ENCODE assay signal across 22 mouse cellular contexts in genomic region chr14:120324061-120324791, GRCm38 (mm10). TPM values are rescaled to one million over a fixed set of nuclear protein-coding genes. Genes with fewer than 3 reads are reported as not detected.
DNase-seq lines count a peak whose midpoint lies in the region; ATAC-seq and TF ChIP-seq lines count a peak whose summit lies in the region.
"Had no signal": no experiment of that assay in that cellular context is flagged by ENCODE, and none has a peak within 500 bp of the region (broad histone marks: within the 10 kb centered on the region; RNA-seq: fewer than 3 reads in every experiment).

No protein-coding gene starts in this region.

- no peak overlapping the region for H3K4me3 ChIP-seq in bone marrow macrophage, adult 2 months (ENCODE audit: insufficient read depth, low read length)
- H3K4me3 ChIP-seq in macrophage (ENCODE audit: inconsistent target), result no peak overlapping the region
- H3K4me3 ChIP-seq in forebrain, embryonic 16.5 days (replicated peaks; ENCODE audit: low read length), result no peak overlapping the region
- H3K4me3 ChIP-seq in intestine, postnatal 0 days (ENCODE audit: low read depth, low read length), result no peak overlapping the region
- H3K4me3 ChIP-seq in midbrain, postnatal 0 days (ENCODE audit: low read depth, low read length), result no peak overlapping the region
- H3K4me3 ChIP-seq: hindbrain, embryonic 13.5 days; layer of hippocampus, adult 2 months; liver, embryonic 13.5 days; lung, embryonic 15.5 days; midbrain, embryonic 15.5 days had no signal

- H3K79me2 ChIP-seq in macrophage (ENCODE audit: inconsistent target), result peaks cover 95% of the 10 kb centered on the region

- no peak overlapping the region for H3K4me2 ChIP-seq in forebrain, embryonic 16.5 days (ENCODE audit: low read length)
- no peak overlapping the region for H3K4me2 ChIP-seq in intestine, postnatal 0 days (replicated peaks; ENCODE audit: low read depth)
- H3K4me2 ChIP-seq in midbrain, postnatal 0 days (ENCODE audit: low read depth, low read length, poor library complexity, severe bottlenecking), result no peak overlapping the region
- H3K4me2 ChIP-seq: heart, embryonic 11.5 days; hindbrain, embryonic 13.5 days; liver, embryonic 13.5 days; lung, embryonic 15.5 days; midbrain, embryonic 15.5 days had no signal

- TF ChIP-seq POLR2A in bone marrow macrophage, adult 2 months (IDR thresholded peaks at IDR 0.05; ENCODE audit: borderline replicate concordance, low read depth, low read length), result no peak

- 47% methylated on average over 8 of the region's 8 CpGs for WGBS in macrophage (ENCODE audit: missing documents)
- 93% methylated on average over 8 of the region's 8 CpGs for WGBS in forebrain, embryonic 16.5 days
- 82% methylated on average over 8 of the region's 8 CpGs for WGBS in intestine, postnatal 0 days
- WGBS in midbrain, postnatal 0 days, result 94% methylated on average over 8 of the region's 8 CpGs

- H3K27me3 ChIP-seq in forebrain, embryonic 16.5 days (replicated peaks; ENCODE audit: control insufficient read depth, insufficient read depth, low read length), result no peaks in the 10 kb centered on the region
- no peaks in the 10 kb centered on the region for H3K27me3 ChIP-seq in intestine, postnatal 0 days (replicated peaks; ENCODE audit: control insufficient read depth, insufficient read depth, low read length)
- H3K27me3 ChIP-seq in midbrain, postnatal 0 days (ENCODE audit: insufficient read depth, low read length), result no peaks in the 10 kb centered on the region
- H3K27me3 ChIP-seq: hindbrain, embryonic 13.5 days; liver, embryonic 13.5 days; lung, embryonic 15.5 days; midbrain, embryonic 15.5 days had no signal

- H3K36me3 ChIP-seq in macrophage (ENCODE audit: inconsistent target), result no peaks in the 10 kb centered on the region
- H3K36me3 ChIP-seq in forebrain, embryonic 16.5 days (ENCODE audit: control insufficient read depth, insufficient read depth), result no peaks in the 10 kb centered on the region
- H3K36me3 ChIP-seq in intestine, postnatal 0 days (ENCODE audit: control insufficient read depth, insufficient read depth), result peaks cover 28% of the 10 kb centered on the region
- no peaks in the 10 kb centered on the region for H3K36me3 ChIP-seq in midbrain, postnatal 0 days (ENCODE audit: insufficient read depth, low read length)
- H3K36me3 ChIP-seq: hindbrain, embryonic 13.5 days; liver, embryonic 13.5 days; midbrain, embryonic 15.5 days had no signal

- TF ChIP-seq CTCF in bone marrow macrophage, adult 2 months (IDR thresholded peaks at IDR 0.05; ENCODE audit: low read depth, low read length), result no peak
- no peak for TF ChIP-seq CTCF in intestine, postnatal 0 days (IDR thresholded peaks at IDR 0.05; ENCODE audit: low read depth)
- TF ChIP-seq CTCF in midbrain, postnatal 0 days (IDR thresholded peaks at IDR 0.05), result no peak

- H3K9ac ChIP-seq in forebrain, embryonic 16.5 days (replicated peaks; ENCODE audit: low read depth, low read length), result no peak overlapping the region
- H3K9ac ChIP-seq in intestine, postnatal 0 days (ENCODE audit: low read depth, low read length), result no peak overlapping the region
- H3K9ac ChIP-seq in midbrain, postnatal 0 days (replicated peaks; ENCODE audit: low read length, poor library complexity, severe bottlenecking), result no peak overlapping the region
- H3K9ac ChIP-seq: hindbrain, embryonic 13.5 days; liver, embryonic 13.5 days; lung, embryonic 15.5 days; midbrain, embryonic 15.5 days had no signal

- ATAC-seq in forebrain, embryonic 16.5 days, result no peak
- ATAC-seq in intestine, postnatal 0 days, result no peak
- ATAC-seq in midbrain, postnatal 0 days (ENCODE audit: low FRiP score), result no peak
- ATAC-seq: forebrain, embryonic 14.5 days; inflammation-experienced regulatory T-cells, adult 6 months; midbrain, embryonic 15.5 days had no signal

- H3K27ac ChIP-seq in bone marrow macrophage, adult 2 months (ENCODE audit: insufficient read depth, low read depth, low read length), result peak overlapping the region; percentile 68; the same call in 1 of the 2 replicates
- peak overlapping the region; percentile 77 for H3K27ac ChIP-seq in macrophage
- H3K27ac ChIP-seq in forebrain, embryonic 16.5 days (ENCODE audit: low read length), result no peak overlapping the region
- H3K27ac ChIP-seq in intestine, postnatal 0 days (ENCODE audit: low read depth, low read length), result no peak overlapping the region; the same call in 1 of the 2 replicates
- no peak overlapping the region for H3K27ac ChIP-seq in midbrain, postnatal 0 days (ENCODE audit: low read depth, low read length)
- H3K27ac ChIP-seq: hindbrain, embryonic 13.5 days; layer of hippocampus, adult 2 months; liver, embryonic 13.5 days; lung, embryonic 15.5 days; midbrain, embryonic 15.5 days had no signal

- H3K4me1 ChIP-seq in bone marrow macrophage, adult 2 months (ENCODE audit: control insufficient read depth, insufficient read depth, low read length), result peaks cover 64% of the 10 kb centered on the region
- H3K4me1 ChIP-seq in forebrain, embryonic 16.5 days (replicated peaks; ENCODE audit: control insufficient read depth, insufficient read depth, low read length), result peaks cover 7% of the 10 kb centered on the region
- peaks cover 14% of the 10 kb centered on the region for H3K4me1 ChIP-seq in intestine, postnatal 0 days (replicated peaks; ENCODE audit: control insufficient read depth, insufficient read depth, low read length)
- no peaks in the 10 kb centered on the region for H3K4me1 ChIP-seq in midbrain, postnatal 0 days (ENCODE audit: insufficient read depth, low read length)
- H3K4me1 ChIP-seq: hindbrain, embryonic 13.5 days had no signal

- no peaks in the 10 kb centered on the region for H3K9me3 ChIP-seq in forebrain, embryonic 16.5 days (ENCODE audit: control insufficient read depth, low read length)
- H3K9me3 ChIP-seq in intestine, postnatal 0 days (ENCODE audit: control insufficient read depth), result no peaks in the 10 kb centered on the region
- H3K9me3 ChIP-seq in midbrain, postnatal 0 days (ENCODE audit: low read length), result no peaks in the 10 kb centered on the region
- H3K9me3 ChIP-seq: hindbrain, embryonic 13.5 days; liver, embryonic 13.5 days; lung, embryonic 15.5 days; midbrain, embryonic 15.5 days had no signal

- peak; percentile 10 to 17 for DNase-seq in adrenal gland, adult 18-20 months (ENCODE audit: low spot score in 2 of 2)
- no peak for DNase-seq in adrenal gland, postnatal 36 days
- peak; percentile 55 for DNase-seq in 3T3-L1 (ENCODE audit: low read depth, low spot score)
- no peak for DNase-seq in midbrain, postnatal 0 days (ENCODE audit: low spot score)
- DNase-seq: adrenal gland, postnatal 10 days; cerebellum, postnatal 36 days; gastrocnemius, postnatal 36 days; kidney, adult 8-10 months; kidney, postnatal 14 days; liver, embryonic 13.5 days; thymus, postnatal 36 days had no signal

RNA-seq across cellular contexts. Expression of gene Mbnl2, which starts 48.8 kb away (rescaled TPM):
- total RNA-seq in adrenal gland, adult 18-20 months (2021), result 100 to 1,000 TPM; 181 to 201 TPM
- 100 to 1,000 TPM; 216 to 226 TPM for total RNA-seq in adrenal gland, postnatal 36 days (2021)
- 98.2 and 110 TPM in 2 replicates for polyA plus RNA-seq in bone marrow macrophage, adult 2 months (2012; ENCODE audit: insufficient read depth, insufficient read length, missing spikeins)
- total RNA-seq in macrophage (2018; cell fraction: chromatin; rRNA removed), result 100 to 1,000 TPM; 179 to 628 (median 294) TPM
- total RNA-seq in macrophage (2018; cell fraction: cytosol; rRNA removed), result 100 to 1,000 TPM; 120 to 196 (median 154) TPM
- 100 to 1,000 TPM; 223 to 633 (median 331) TPM for total RNA-seq in macrophage (2018; cell fraction: nucleus; rRNA removed)
- polyA plus RNA-seq in macrophage (2018), result 79.5 to 126 TPM (median 95.4 TPM) in 3 replicates
- 23.1 and 26.8 TPM in 2 replicates for polyA plus RNA-seq in forebrain, embryonic 16.5 days (2015; fragmentation: Nextera tagmentation; extraction: Ambion mirVana)
- polyA plus RNA-seq in intestine, postnatal 0 days (2015; fragmentation: Nextera tagmentation; extraction: Ambion mirVana), result 94.4 and 99.0 TPM in 2 replicates
- 40.4 and 41.4 TPM in 2 replicates for total RNA-seq in midbrain, postnatal 0 days (2014; rRNA removed)
- polyA plus RNA-seq in midbrain, postnatal 0 days (2015; fragmentation: Nextera tagmentation; extraction: Ambion mirVana), result 19.5 and 20.4 TPM in 2 replicates

Comparison
In these comparisons a context has a peak if more than half of its experiments do, and no peak if none do; other contexts are left out.
1. DNase-seq: peak in adrenal gland, adult 18-20 months (2 of 2) and 3T3-L1 (single experiment); none in adrenal gland, postnatal 36 days (0 of 2) and midbrain, postnatal 0 days (single experiment).
2. H3K27ac ChIP-seq: peak in bone marrow macrophage, adult 2 months (single experiment) and macrophage (single experiment); none in forebrain, embryonic 16.5 days (single experiment), intestine, postnatal 0 days (single experiment) and midbrain, postnatal 0 days (single experiment).